Mouse (Mus musculus) regulatory T cell (primary cell): ENCODE data around the gene Cobl.

Experiments
- in situ Hi-C: fragments of 300-600 bp; cut with MboI, MseI; formaldehyde crosslinking; loops from one replicate; pipeline ENCODE4 v1.15.1; 2025; ENCODE audit warnings: high pct_unique_total_duplicates

Cobl gene

GRCm38 (mm10) chr11:12464181-12465162 lies at the start of gene Cobl:
Gene Cobl (minus strand): TSS chr11:12464960.
- in situ Hi-C loops = no loop called here

GRCm38 (mm10) chr11:12513796-12514195 lies 49.0 kb upstream of the Cobl start:
- in situ Hi-C loops = no loop called here

- in situ Hi-C loops = no loop called here
Measured at GRCm38 (mm10) chr11:12506371-12506890, 41.7 kb upstream of the Cobl start.

- in situ Hi-C loops = no loop called here
Measured at GRCm38 (mm10) chr11:12503756-12504155, 39.0 kb upstream of the Cobl start.

GRCm38 (mm10) chr11:12501721-12502120 lies 37.0 kb upstream of the Cobl start:
- in situ Hi-C loops = no loop called here

- in situ Hi-C loops = no loop called here
Measured at GRCm38 (mm10) chr11:12493791-12494190, 29.0 kb upstream of the Cobl start.

- in situ Hi-C loops = no loop called here
Measured at GRCm38 (mm10) chr11:12479856-12480403, 15.2 kb upstream of the Cobl start.

GRCm38 (mm10) chr11:12474299-12474935 lies 9.7 kb upstream of the Cobl start:
- in situ Hi-C loops = no loop called here

- in situ Hi-C loops = no loop called here
Measured at GRCm38 (mm10) chr11:12473625-12474298, 9.0 kb upstream of the Cobl start.

- in situ Hi-C loops = no loop called here
Measured at GRCm38 (mm10) chr11:12469638-12470037, 4.9 kb upstream of the Cobl start.

GRCm38 (mm10) chr11:12468661-12469060 lies 3.9 kb upstream of the Cobl start:
- in situ Hi-C loops = no loop called here

GRCm38 (mm10) chr11:12467836-12468235 lies 3.1 kb upstream of the Cobl start:
- in situ Hi-C loops = no loop called here

- in situ Hi-C loops = no loop called here
Measured at GRCm38 (mm10) chr11:12467217-12467616, 2.5 kb upstream of the Cobl start.

GRCm38 (mm10) chr11:12466606-12467005 lies 1.8 kb upstream of the Cobl start:
- in situ Hi-C loops = no loop called here

- in situ Hi-C loops = no loop called here
Measured at GRCm38 (mm10) chr11:12465229-12465628, 469 bp upstream of the Cobl start.

- in situ Hi-C loops = no loop called here
Measured at GRCm38 (mm10) chr11:12463615-12464170, 1.1 kb downstream of the Cobl start.

- in situ Hi-C loops = no loop called here
Measured at GRCm38 (mm10) chr11:12459781-12460581, 4.8 kb downstream of the Cobl start.

- in situ Hi-C loops = no loop called here
Measured at GRCm38 (mm10) chr11:12458814-12459213, 5.9 kb downstream of the Cobl start.

- in situ Hi-C loops = no loop called here
Measured at GRCm38 (mm10) chr11:12458392-12458791, 6.4 kb downstream of the Cobl start.

- in situ Hi-C loops = no loop called here
Measured at GRCm38 (mm10) chr11:12448101-12448500, 16.7 kb downstream of the Cobl start.

GRCm38 (mm10) chr11:12445222-12445621 lies 19.5 kb downstream of the Cobl start:
- in situ Hi-C loops = no loop called here
